Mouse (Mus musculus) testis, adult 2 months (tissue): ENCODE data around the gene Kdm4a.

ENCODE experiments used
- CTCF ChIP-seq: fragments of 200-500 bp; IDR thresholded peaks from 2 replicates; pipeline ENCODE4 v1.5.1; 2012; ENCODE audit warnings: low read depth, mild to moderate bottlenecking, inconsistent platforms, low read length, moderate library complexity; ENCODE audit not compliant: control insufficient read depth, insufficient read depth, insufficient replicate concordance
- POLR2A ChIP-seq: fragments of 200-500 bp; IDR thresholded peaks from 2 replicates; pipeline ENCODE4 v1.6.1; 2012; ENCODE audit warnings: low read depth, mild to moderate bottlenecking, inconsistent platforms, low read length, moderate library complexity; ENCODE audit not compliant: control insufficient read depth

- TF ChIP-seq CTCF (no peak), POLR2A (no peak)
Measured at GRCm38 (mm10) chr4:118221261-118221660, 41.4 kb upstream of the Kdm4a start.
